Comparison of ENCODE assay signal across 20 mouse cellular contexts in the genomic region with DNA sequence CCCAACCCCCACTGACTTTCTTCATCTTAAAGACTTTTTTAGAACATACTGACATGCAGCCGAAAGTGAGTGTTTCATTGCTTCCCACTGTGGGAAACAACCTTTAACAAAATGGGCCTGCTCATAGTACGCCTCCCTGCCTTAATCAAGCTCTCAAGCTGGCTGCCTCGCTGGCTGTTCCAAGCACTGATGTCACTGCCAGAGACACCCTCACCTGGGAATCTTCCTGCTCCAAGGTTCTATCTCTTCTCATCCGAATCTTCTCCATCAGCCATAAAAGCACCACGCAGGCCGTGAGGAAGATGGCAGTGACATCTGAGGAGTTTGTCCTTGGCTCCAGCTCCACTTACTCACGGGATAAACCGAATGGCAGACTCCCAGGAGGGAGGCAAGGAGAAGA.
A peak's percentile ranks its signal among the peaks of the same experiment; 100 is the strongest.
DNase-seq lines count a peak whose midpoint lies in the region.
"Had no signal": no experiment of that assay in that cellular context is flagged by ENCODE, and none has a peak within 500 bp of the region (broad histone marks: within the 10 kb centered on the region; RNA-seq: fewer than 3 reads in every experiment).

No protein-coding gene starts in this region.

- peak; percentile 55 to 65 for DNase-seq in cerebellum, adult 18-20 months
- DNase-seq in cerebellum, adult 11 months: no peak
- peak; percentile 51 for DNase-seq in layer of hippocampus, adult 9-11 months
- no peak for DNase-seq in layer of hippocampus, adult 11-12 months (ENCODE audit: low spot score)
- peak; percentile 82 for DNase-seq in brain, adult 2 months (ENCODE audit: low read depth, low spot score)
- DNase-seq in cerebellum, postnatal 25 days: peak; percentile 61 to 63
- DNase-seq in embryo, embryonic 10 days (ENCODE audit: low spot score): no peak
- DNase-seq: adrenal gland, postnatal 25 days; embryo, embryonic 11 days; gastrocnemius, adult 2 months; gastrocnemius, postnatal 36 days; heart, adult 18-20 months; heart, postnatal 36 days; kidney, adult 2 months; kidney, postnatal 36 days; liver, embryonic 13.5 days; lung, adult 18-20 months; lung, postnatal 4 days; retina, postnatal 1 day; thymus, postnatal 4 days had no signal

Comparison
In these comparisons a context has a peak if more than half of its experiments do, and no peak if none do; other contexts are left out.
1. DNase-seq: peak in cerebellum, adult 18-20 months (2 of 2), layer of hippocampus, adult 9-11 months (single experiment), brain, adult 2 months (single experiment) and cerebellum, postnatal 25 days (2 of 2); none in cerebellum, adult 11 months (single experiment), layer of hippocampus, adult 11-12 months (single experiment) and embryo, embryonic 10 days (single experiment).